10 mouse cellular contexts compared by ENCODE assay signal in genomic region chr5:4934491-4934890, GRCm38 (mm10).
"Had no signal": no experiment of that assay in that cellular context is flagged by ENCODE, and none has a peak within 500 bp of the region (broad histone marks: within the 10 kb centered on the region; RNA-seq: fewer than 3 reads in every experiment).

No protein-coding gene starts in this region.

- H3K4me1 ChIP-seq: liver, embryonic 12.5 days had no signal

- H3K27me3 ChIP-seq: limb, embryonic 15.5 days; liver, embryonic 12.5 days; midbrain, embryonic 12.5 days had no signal

- H3K9me3 ChIP-seq: limb, embryonic 15.5 days; liver, embryonic 12.5 days; midbrain, embryonic 12.5 days had no signal

- H3K9ac ChIP-seq: limb, embryonic 15.5 days; liver, embryonic 12.5 days; lung, embryonic 14.5 days; midbrain, embryonic 12.5 days had no signal

- DNase-seq: kidney, adult 8-10 months; kidney, postnatal 25 days; lung, embryonic 14.5 days; lung, postnatal 10 days; lung, postnatal 4 days; thymus, postnatal 36 days had no signal

- H3K27ac ChIP-seq: limb, embryonic 15.5 days; liver, embryonic 12.5 days; midbrain, embryonic 12.5 days had no signal

- H3K36me3 ChIP-seq: limb, embryonic 15.5 days; liver, embryonic 12.5 days; midbrain, embryonic 12.5 days had no signal

- ATAC-seq: intestine, postnatal 0 days; liver, embryonic 12.5 days had no signal

- H3K4me2 ChIP-seq: limb, embryonic 15.5 days; liver, embryonic 12.5 days; lung, embryonic 14.5 days; midbrain, embryonic 12.5 days had no signal

- H3K4me3 ChIP-seq: limb, embryonic 15.5 days; liver, embryonic 12.5 days; midbrain, embryonic 12.5 days had no signal
